Mouse (Mus musculus): ENCODE measurements around the gene Zfp772. TPM values are rescaled to one million over a fixed set of nuclear protein-coding genes. Genes with fewer than 3 reads are reported as not detected.

Gene Zfp772
- 3.2 TPM for polyA plus RNA-seq (2015; fragmentation: Illumina TruSeq; extraction: RNeasy Lipid Tissue Mini Kit (QIAGEN cat#74804); ENCODE audit: insufficient read depth, low read depth, low replicate concordance)

GRCm38 (mm10) chr7:7209313-7210151 is at the start of gene Zfp772:
Gene Zfp772, minus strand, starts transcription at chr7:7209998.

GRCm38 (mm10) chr7:7247228-7247627 is 37.4 kb upstream of the Zfp772 start, which contains the start of gene Vmn2r29:
Gene Vmn2r29, minus strand, starts transcription at chr7:7247328.

GRCm38 (mm10) chr7:7171227-7172147 is 38.3 kb downstream of the Zfp772 start, which contains the start of gene Zfp418:
Gene Zfp418, plus strand, starts transcription at chr7:7171330.

Other genes starting within 250 kb of the Zfp772 start
- not detected for gene Aurkc, start 214.7 kb downstream of the Zfp772 start, polyA plus RNA-seq (2015; fragmentation: Illumina TruSeq; extraction: RNeasy Lipid Tissue Mini Kit (QIAGEN cat#74804); ENCODE audit: insufficient read depth, low read depth, low replicate concordance)
- 6.3 TPM for gene Zfp954, start 88.5 kb downstream of the Zfp772 start, polyA plus RNA-seq (2015; fragmentation: Illumina TruSeq; extraction: RNeasy Lipid Tissue Mini Kit (QIAGEN cat#74804); ENCODE audit: insufficient read depth, low read depth, low replicate concordance)
- 0.33 TPM for gene Zfp773, start 73.2 kb downstream of the Zfp772 start, polyA plus RNA-seq (2015; fragmentation: Illumina TruSeq; extraction: RNeasy Lipid Tissue Mini Kit (QIAGEN cat#74804); ENCODE audit: insufficient read depth, low read depth, low replicate concordance)
- gene Zfp418, start 38.7 kb downstream of the Zfp772 start, polyA plus RNA-seq (2015; fragmentation: Illumina TruSeq; extraction: RNeasy Lipid Tissue Mini Kit (QIAGEN cat#74804); ENCODE audit: insufficient read depth, low read depth, low replicate concordance), result 0.78 TPM
- gene Vmn2r29, start 37.3 kb upstream of the Zfp772 start, polyA plus RNA-seq (2015; fragmentation: Illumina TruSeq; extraction: RNeasy Lipid Tissue Mini Kit (QIAGEN cat#74804); ENCODE audit: insufficient read depth, low read depth, low replicate concordance), result not detected
- gene Gm45844, start 68.3 kb upstream of the Zfp772 start, polyA plus RNA-seq (2015; fragmentation: Illumina TruSeq; extraction: RNeasy Lipid Tissue Mini Kit (QIAGEN cat#74804); ENCODE audit: insufficient read depth, low read depth, low replicate concordance), result 1.2 TPM
- 11.3 TPM for gene Clcn4, start 90.9 kb upstream of the Zfp772 start, polyA plus RNA-seq (2015; fragmentation: Illumina TruSeq; extraction: RNeasy Lipid Tissue Mini Kit (QIAGEN cat#74804); ENCODE audit: insufficient read depth, low read depth, low replicate concordance)
- gene Vmn2r30, start 127.6 kb upstream of the Zfp772 start, polyA plus RNA-seq (2015; fragmentation: Illumina TruSeq; extraction: RNeasy Lipid Tissue Mini Kit (QIAGEN cat#74804); ENCODE audit: insufficient read depth, low read depth, low replicate concordance), result not detected
- not detected for gene Gm45783, start 164.6 kb upstream of the Zfp772 start, polyA plus RNA-seq (2015; fragmentation: Illumina TruSeq; extraction: RNeasy Lipid Tissue Mini Kit (QIAGEN cat#74804); ENCODE audit: insufficient read depth, low read depth, low replicate concordance)
- gene Vmn2r31, start 189.7 kb upstream of the Zfp772 start, polyA plus RNA-seq (2015; fragmentation: Illumina TruSeq; extraction: RNeasy Lipid Tissue Mini Kit (QIAGEN cat#74804); ENCODE audit: insufficient read depth, low read depth, low replicate concordance), result not detected

Data from pancreas, adult 10 weeks (tissue).